Mouse (Mus musculus): ENCODE data around the gene Grhl1.
"Not testable (repeated sequence)": the region's sequence is repeated elsewhere in the genome, so short reads cannot be mapped to it uniquely, and the experiment has no call there.

The Grhl1 gene

GRCm38 (mm10) chr12:24571523-24572392, at the start of gene Grhl1:
TSS of gene Grhl1 (plus strand) at chr12:24572283.
- peak; percentile 92 for DNase-seq (ENCODE audit: low read depth, low spot score)

- DNase-seq (ENCODE audit: low read depth, low spot score): not testable (repeated sequence)
Observed at GRCm38 (mm10) chr12:24525065-24525464, 47.0 kb upstream of the Grhl1 start.

GRCm38 (mm10) chr12:24536390-24536789, 35.7 kb upstream of the Grhl1 start:
- DNase-seq (ENCODE audit: low read depth, low spot score): no peak

GRCm38 (mm10) chr12:24537201-24537600, 34.9 kb upstream of the Grhl1 start:
- no peak for DNase-seq (ENCODE audit: low read depth, low spot score)

- no peak for DNase-seq (ENCODE audit: low read depth, low spot score)
Observed at GRCm38 (mm10) chr12:24537965-24538364, 34.1 kb upstream of the Grhl1 start.

GRCm38 (mm10) chr12:24541426-24542154, 30.5 kb upstream of the Grhl1 start:
- peak; percentile 65 for DNase-seq (ENCODE audit: low read depth, low spot score)

GRCm38 (mm10) chr12:24547686-24548085, 24.4 kb upstream of the Grhl1 start:
- DNase-seq (ENCODE audit: low read depth, low spot score): no peak

- no peak for DNase-seq (ENCODE audit: low read depth, low spot score)
Observed at GRCm38 (mm10) chr12:24548885-24549284, 23.2 kb upstream of the Grhl1 start.

GRCm38 (mm10) chr12:24552531-24552930, 19.6 kb upstream of the Grhl1 start:
- DNase-seq (ENCODE audit: low read depth, low spot score): no peak

- no peak for DNase-seq (ENCODE audit: low read depth, low spot score)
Observed at GRCm38 (mm10) chr12:24555976-24556375, 16.1 kb upstream of the Grhl1 start.

- no peak for DNase-seq (ENCODE audit: low read depth, low spot score)
Observed at GRCm38 (mm10) chr12:24563395-24563960, 8.6 kb upstream of the Grhl1 start.

GRCm38 (mm10) chr12:24565311-24565710, 6.8 kb upstream of the Grhl1 start:
- no peak for DNase-seq (ENCODE audit: low read depth, low spot score)

- DNase-seq (ENCODE audit: low read depth, low spot score): no peak
Observed at GRCm38 (mm10) chr12:24567606-24568005, 4.5 kb upstream of the Grhl1 start.

GRCm38 (mm10) chr12:24572421-24573274, 565 bp downstream of the Grhl1 start:
- DNase-seq (ENCODE audit: low read depth, low spot score): no peak

- DNase-seq (ENCODE audit: low read depth, low spot score): no peak
Observed at GRCm38 (mm10) chr12:24573275-24573580, 1.1 kb downstream of the Grhl1 start.

GRCm38 (mm10) chr12:24574870-24575269, 2.8 kb downstream of the Grhl1 start:
- no peak for DNase-seq (ENCODE audit: low read depth, low spot score)

- DNase-seq (ENCODE audit: low read depth, low spot score): no peak
Observed at GRCm38 (mm10) chr12:24580452-24580851, 8.4 kb downstream of the Grhl1 start.

GRCm38 (mm10) chr12:24580996-24581683, 9.1 kb downstream of the Grhl1 start:
- DNase-seq (ENCODE audit: low read depth, low spot score): no peak

GRCm38 (mm10) chr12:24583653-24584052, 11.6 kb downstream of the Grhl1 start:
- no peak for DNase-seq (ENCODE audit: low read depth, low spot score)

- no peak for DNase-seq (ENCODE audit: low read depth, low spot score)
Observed at GRCm38 (mm10) chr12:24584835-24585234, 12.8 kb downstream of the Grhl1 start.

- no peak for DNase-seq (ENCODE audit: low read depth, low spot score)
Observed at GRCm38 (mm10) chr12:24586193-24586592, 14.1 kb downstream of the Grhl1 start.

All from R1 (cell line).